Mouse (Mus musculus) induced T-regulatory cell, adult 2 months (primary cell): ENCODE measurements around the gene Zfpl1.

Source experiments
- DNase-seq: peaks from one replicate; pipeline ENCODE4 v3.0.0-alpha.2; 2012; ENCODE audit warnings: low read depth

Zfpl1 gene

GRCm38 (mm10) chr19:6097847-6098246, 13.1 kb upstream of the Zfpl1 start:
- no peak for DNase-seq

GRCm38 (mm10) chr19:6094119-6094518, 9.4 kb upstream of the Zfpl1 start, which contains the start of gene AC131692.1:
Gene AC131692.1 (plus strand): TSS chr19:6094419.
- no peak for DNase-seq

GRCm38 (mm10) chr19:6088841-6089240, 4.1 kb upstream of the Zfpl1 start:
- no peak for DNase-seq

- peak; percentile 92 for DNase-seq
These were observed 692 bp upstream of the Zfpl1 start for GRCm38 (mm10) chr19:6085417-6085879.

- no peak for DNase-seq
These were observed 2.6 kb downstream of the Zfpl1 start, which contains the start of gene Gm28374 for GRCm38 (mm10) chr19:6082156-6082555. Gene Gm28374 (minus strand): TSS chr19:6082256.

- no peak for DNase-seq
These were observed 4.7 kb downstream of the Zfpl1 start, which contains the start of gene Tmem262 for GRCm38 (mm10) chr19:6079983-6080480. Gene Tmem262 (plus strand): TSS chr19:6080033.

- peak; percentile 96 for DNase-seq
These were observed 8.0 kb downstream of the Zfpl1 start, which contains the start of gene Vps51 for GRCm38 (mm10) chr19:6076564-6077393. Gene Vps51 (minus strand): TSS chr19:6077231.

- no peak for DNase-seq
These were observed 10.9 kb downstream of the Zfpl1 start for GRCm38 (mm10) chr19:6073889-6074288.

- no peak for DNase-seq
These were observed 13.5 kb downstream of the Zfpl1 start for GRCm38 (mm10) chr19:6071261-6071660.

GRCm38 (mm10) chr19:6070571-6071250, 14.0 kb downstream of the Zfpl1 start:
- DNase-seq, result peak; percentile 53

- no peak for DNase-seq
These were observed 14.9 kb downstream of the Zfpl1 start for GRCm38 (mm10) chr19:6069851-6070250.

GRCm38 (mm10) chr19:6068951-6069350, 15.8 kb downstream of the Zfpl1 start:
- peak; percentile 46 for DNase-seq

- DNase-seq, result peak; percentile 92
These were observed 16.9 kb downstream of the Zfpl1 start, which contains the start of gene Tm7sf2 for GRCm38 (mm10) chr19:6067724-6068415. Gene Tm7sf2 (minus strand): TSS chr19:6068373.

GRCm38 (mm10) chr19:6067011-6067723, 17.6 kb downstream of the Zfpl1 start:
- DNase-seq, result peak; percentile 92

- no peak for DNase-seq
These were observed 18.2 kb downstream of the Zfpl1 start for GRCm38 (mm10) chr19:6066571-6066970.

- no peak for DNase-seq
These were observed 21.7 kb downstream of the Zfpl1 start for GRCm38 (mm10) chr19:6063081-6063480.

GRCm38 (mm10) chr19:6062418-6062817, 22.3 kb downstream of the Zfpl1 start:
- DNase-seq, result no peak

- peak; percentile 86 for DNase-seq
These were observed 23.0 kb downstream of the Zfpl1 start for GRCm38 (mm10) chr19:6061641-6062302.

- peak; percentile 98 for DNase-seq
These were observed 23.7 kb downstream of the Zfpl1 start, which contains the start of gene Znhit2 for GRCm38 (mm10) chr19:6061021-6061533. Gene Znhit2 (plus strand): TSS chr19:6061192.

GRCm38 (mm10) chr19:6058966-6059365, 25.8 kb downstream of the Zfpl1 start:
- DNase-seq, result peak; percentile 23
